Mouse (Mus musculus): ENCODE measurements around the gene Pcmtd2.

DNA sequence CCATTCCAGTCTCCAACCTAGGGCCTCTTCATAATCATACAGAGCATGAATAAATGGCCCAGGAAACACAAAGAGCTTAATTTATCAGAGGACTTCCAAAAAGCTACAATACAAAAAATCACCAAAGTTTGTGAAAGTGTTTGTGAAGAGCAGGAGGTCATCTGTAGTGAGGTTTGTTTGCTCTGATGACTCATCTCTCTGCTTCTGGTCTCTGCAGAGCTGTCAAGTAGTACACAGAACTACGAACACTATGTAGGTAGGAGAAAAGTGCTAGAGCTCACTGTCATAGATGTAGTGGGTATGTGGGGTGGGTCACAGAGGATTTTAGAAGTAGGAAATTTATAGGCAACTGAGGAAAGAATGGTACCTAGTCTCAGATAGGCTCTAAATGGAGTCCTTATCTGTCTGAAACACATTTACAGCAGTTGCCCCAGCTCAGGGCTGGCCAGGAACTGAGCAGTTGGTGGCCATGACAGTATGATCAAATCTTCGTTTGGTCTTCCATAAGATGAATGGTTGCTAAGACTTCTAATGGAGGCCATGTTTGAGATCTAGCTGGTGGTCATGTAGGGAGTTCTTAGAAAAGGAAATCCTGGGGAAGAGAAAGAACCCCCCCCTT lies 8.5 kb upstream of the Pcmtd2 start:
- no peak for TF ChIP-seq CTCF (conservative IDR thresholded peaks at IDR 0.05 in 1 of 2, IDR thresholded peaks at IDR 0.05 in 1 of 2; ENCODE audit: low read depth in 2 of 2, low read length in 2 of 2)
- no peak for TF ChIP-seq MAX (IDR thresholded peaks at IDR 0.05; ENCODE audit: low read length)
- no peak for TF ChIP-seq USF1 (IDR thresholded peaks at IDR 0.05; ENCODE audit: low read depth, low read length)
- no peak for TF ChIP-seq MAFK (IDR thresholded peaks at IDR 0.05; ENCODE audit: insufficient replicate concordance, low read length)
- TF ChIP-seq EP300 (IDR thresholded peaks at IDR 0.05; ENCODE audit: low read length), result no peak
- TF ChIP-seq BHLHE40 (IDR thresholded peaks at IDR 0.05; ENCODE audit: low read depth, low read length), result no peak
- TF ChIP-seq RAD21 (IDR thresholded peaks at IDR 0.05; ENCODE audit: low read depth, low read length), result no peak
- no peak for TF ChIP-seq TCF12 (IDR thresholded peaks at IDR 0.05; ENCODE audit: low read depth, low read length)
- TF ChIP-seq POLR2A (IDR thresholded peaks at IDR 0.05; ENCODE audit: low read depth, low read length), result no peak
- TF ChIP-seq JUND (conservative IDR thresholded peaks at IDR 0.05; ENCODE audit: low read depth, low read length), result no peak
- TF ChIP-seq IRF4 (IDR thresholded peaks at IDR 0.05; ENCODE audit: low read depth, low read length), result no peak
- TF ChIP-seq HCFC1 (IDR thresholded peaks at IDR 0.05; ENCODE audit: low read depth, low read length), result no peak

All from CH12.LX (cell line).